Mouse (Mus musculus): ENCODE results near the gene Utrn. TPM values are rescaled to one million over a fixed set of nuclear protein-coding genes. Genes with fewer than 3 reads are reported as not detected.
A peak's percentile ranks its signal among the peaks of the same experiment; 100 is the strongest.

The Utrn gene
- total RNA-seq, 2 experiments from 2014 or later: 17.2 to 28.2 TPM

DNA sequence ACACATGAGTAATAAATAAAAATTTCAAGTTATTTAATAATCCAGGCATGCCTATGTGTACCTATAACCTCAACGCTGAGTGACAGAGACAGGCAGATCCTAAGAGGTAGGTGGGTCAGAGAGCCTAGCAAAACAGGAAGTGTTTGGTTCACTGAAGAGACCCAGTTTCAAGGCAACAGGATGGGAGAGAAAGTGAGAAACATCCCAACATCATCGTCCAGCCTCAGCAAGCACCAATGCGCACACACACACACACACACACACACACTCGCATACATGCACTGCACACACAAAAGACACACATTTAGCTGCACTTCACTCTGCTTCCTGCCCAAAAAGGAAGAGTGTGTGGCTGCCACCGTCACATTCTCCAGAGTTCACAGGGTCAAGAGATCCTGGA, 27.7 kb downstream of the Utrn start:
- peak; percentile 47 for ATAC-seq (replicated peaks; ENCODE audit: poor library complexity)

GRCm38 (mm10) chr10:12837636-12838035, 31.5 kb downstream of the Utrn start:
- ATAC-seq (replicated peaks; ENCODE audit: poor library complexity): no peak

- peak; percentile 85 for ATAC-seq (replicated peaks; ENCODE audit: poor library complexity)
Observed at GRCm38 (mm10) chr10:12836048-12836816, 32.9 kb downstream of the Utrn start.

DNA sequence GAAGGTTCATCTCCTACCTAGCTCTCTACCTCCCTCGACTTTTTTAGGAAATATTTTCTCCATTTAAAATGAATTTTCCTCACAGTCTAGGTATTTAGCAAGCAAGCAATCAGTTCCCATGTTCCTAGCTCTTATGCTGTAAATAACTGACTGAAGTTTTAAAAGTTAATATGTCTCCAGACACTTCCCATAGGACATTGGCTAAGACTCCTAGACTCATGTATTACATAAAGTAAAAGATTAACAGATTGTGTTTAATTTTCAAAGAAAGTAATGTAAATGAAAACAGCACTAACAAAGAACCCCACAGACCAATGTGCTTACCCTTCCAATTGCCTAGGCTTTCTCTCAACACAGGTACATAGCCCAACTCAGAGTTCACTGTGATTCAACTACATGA, 35.0 kb downstream of the Utrn start:
- no peak for ATAC-seq (replicated peaks; ENCODE audit: poor library complexity)

DNA sequence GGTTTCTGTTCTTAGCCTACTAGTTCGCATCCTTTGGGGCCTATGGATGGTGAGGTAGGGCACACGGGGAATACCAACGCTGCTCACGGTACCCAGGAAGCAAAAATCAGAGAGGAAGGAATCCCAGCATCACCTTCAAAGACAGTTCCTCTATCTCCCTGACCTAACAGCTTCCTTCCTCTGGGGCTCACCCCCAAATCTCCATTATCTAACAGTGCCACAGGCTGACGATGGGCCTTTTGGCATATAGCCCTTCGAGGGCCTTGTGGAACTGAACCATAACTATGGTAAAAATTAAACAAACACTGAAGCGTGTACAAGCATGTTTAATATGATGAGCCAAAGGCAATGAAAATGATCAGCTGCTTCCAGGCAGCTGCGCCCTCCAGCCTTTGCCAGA, 37.0 kb downstream of the Utrn start:
- peak; percentile 53 for ATAC-seq (replicated peaks; ENCODE audit: poor library complexity)

DNA sequence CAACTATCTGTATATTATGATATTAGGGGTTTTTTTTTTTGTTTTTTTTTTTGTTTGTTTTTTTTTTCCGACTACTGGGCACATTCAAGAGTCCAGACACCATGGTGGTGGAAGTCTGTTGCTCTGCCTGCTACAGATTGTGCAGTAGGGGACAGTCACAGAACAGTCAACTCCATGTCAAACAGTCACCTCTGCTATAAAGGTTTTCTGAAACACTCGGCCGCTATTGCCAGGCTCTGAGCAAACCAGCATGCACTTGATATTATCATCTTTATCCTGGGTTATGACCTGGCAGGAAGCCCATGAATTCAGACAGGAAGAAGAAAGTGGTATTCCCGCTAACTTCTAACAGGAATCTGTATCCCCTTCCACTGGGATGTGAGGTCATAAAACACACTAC, 41.4 kb downstream of the Utrn start:
- no peak for ATAC-seq (replicated peaks; ENCODE audit: poor library complexity)

- ATAC-seq (replicated peaks; ENCODE audit: poor library complexity): no peak
Observed at GRCm38 (mm10) chr10:12827306-12827705, 41.9 kb downstream of the Utrn start.

DNA sequence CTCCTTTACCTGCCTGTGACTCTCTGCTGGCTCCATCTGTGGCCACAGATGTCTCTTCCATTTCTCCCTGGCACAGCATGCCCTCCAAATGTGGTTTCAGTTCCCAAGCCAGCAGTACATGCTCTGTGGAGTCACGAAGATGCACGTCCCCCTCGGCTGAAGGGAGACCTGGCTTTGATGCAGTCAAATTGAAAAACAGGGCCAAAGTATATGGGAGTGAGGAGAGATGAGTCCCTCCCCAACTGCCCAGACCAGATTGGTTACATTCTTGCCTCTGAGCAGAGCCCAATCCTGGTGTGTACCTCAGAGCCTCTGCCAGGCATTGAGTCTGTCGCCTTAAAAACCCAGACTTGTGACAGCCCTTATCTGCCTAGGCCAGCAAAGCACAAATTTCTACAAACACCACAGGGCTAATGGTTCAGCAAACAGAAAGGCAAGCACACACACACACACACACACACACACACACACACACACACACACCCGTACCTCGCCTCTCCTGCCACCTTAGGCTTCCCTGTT, 42.3 kb downstream of the Utrn start:
- peak; percentile 82 for ATAC-seq (replicated peaks; ENCODE audit: poor library complexity)

DNA sequence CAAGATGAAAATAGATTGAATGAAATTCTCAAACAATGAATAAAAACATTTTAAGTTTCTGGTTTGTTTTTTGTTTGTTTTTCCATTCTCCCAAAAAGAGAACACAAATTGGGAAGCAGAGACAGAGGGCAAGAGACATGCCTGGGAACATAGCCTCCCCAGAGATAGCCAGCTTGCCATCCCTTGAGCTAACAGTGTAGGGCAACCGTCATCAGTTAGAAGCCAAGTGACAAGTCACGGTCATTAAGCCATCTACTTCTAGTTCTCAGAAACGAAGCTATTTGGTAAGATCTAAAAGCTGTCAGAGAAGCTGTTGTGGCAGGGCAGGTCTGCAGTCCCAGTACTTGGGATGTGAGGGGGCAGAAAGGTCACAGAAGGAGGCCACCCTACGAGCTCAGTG, 44.8 kb downstream of the Utrn start:
- ATAC-seq (replicated peaks; ENCODE audit: poor library complexity): no peak

DNA sequence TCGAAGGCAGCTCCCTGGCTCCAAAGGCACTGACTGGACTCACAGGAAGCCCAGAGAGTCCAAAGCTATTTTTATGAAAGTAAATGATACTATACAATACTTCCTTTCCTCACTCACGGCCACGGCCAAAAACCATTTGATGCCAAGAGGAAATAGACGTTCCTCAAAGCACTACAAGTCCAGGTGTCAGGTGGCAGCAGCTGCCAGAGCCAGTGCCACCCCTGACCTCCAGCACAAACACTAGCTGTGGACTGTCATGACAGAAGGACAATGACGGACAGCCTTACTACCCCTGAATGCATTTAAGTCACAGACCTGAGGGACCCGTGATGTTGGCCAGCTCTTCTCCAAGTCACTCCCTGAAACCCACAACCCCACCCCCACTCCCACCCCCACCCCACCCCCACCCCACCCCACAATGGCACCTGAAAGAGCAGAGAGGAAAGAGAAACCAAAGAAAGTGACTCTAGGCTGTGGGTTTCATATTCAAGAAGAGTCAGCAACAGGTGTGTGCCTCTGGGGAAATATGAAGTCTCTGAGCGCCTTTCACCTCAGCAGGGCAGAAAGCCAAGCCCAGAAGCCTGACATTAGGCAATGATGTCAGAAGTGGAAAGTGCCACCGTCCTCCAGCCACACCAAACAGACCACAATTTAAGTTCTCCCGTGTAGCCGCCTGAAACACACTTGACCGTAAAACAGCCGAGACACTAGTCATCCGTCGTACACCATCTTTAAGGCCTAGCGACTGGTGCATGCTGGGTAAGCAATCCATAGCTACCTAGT, 45.5 kb downstream of the Utrn start:
- peak; percentile 21 for ATAC-seq (replicated peaks; ENCODE audit: poor library complexity)

GRCm38 (mm10) chr10:12820978-12821735, 48.0 kb downstream of the Utrn start:
- ATAC-seq (replicated peaks; ENCODE audit: poor library complexity): no peak

DNA sequence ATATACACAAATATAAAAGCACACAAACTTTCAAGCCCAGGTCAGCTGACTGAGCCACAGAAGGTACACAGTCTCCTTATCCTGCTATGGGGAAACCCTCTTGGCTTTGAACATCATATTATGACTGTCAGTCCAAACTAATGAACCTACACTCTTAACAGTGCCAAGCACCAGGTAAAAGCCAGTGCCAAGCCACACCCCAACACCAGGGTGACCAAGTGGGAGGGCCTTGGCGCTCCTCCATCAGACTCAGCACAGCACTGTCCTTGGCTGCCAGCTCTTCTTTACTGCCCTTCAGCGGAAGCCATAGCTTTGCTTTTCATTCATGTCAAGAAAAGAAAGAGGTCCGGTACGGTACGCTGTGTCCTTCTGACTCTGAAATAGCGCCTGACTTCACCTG, 51.8 kb downstream of the Utrn start:
- peak; percentile 47 for ATAC-seq (replicated peaks; ENCODE audit: poor library complexity)

DNA sequence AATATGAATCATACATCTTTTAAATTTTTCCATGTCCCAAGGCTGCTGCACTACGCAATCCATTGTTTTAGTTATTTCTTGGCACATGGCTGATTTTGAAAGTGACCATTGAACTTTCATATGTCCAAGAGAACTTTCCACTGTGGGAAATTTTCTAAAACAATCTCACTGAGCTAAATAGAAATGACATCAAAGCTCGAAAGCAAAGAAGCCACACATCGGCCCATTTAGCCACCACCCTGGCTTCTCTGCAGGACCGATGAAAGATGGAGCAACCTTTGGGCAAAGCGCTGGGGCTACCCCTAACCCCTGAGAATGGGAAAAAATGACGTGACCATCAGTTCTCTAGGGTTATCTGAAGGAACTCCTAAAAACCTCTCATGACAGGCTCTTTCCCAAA, 52.6 kb downstream of the Utrn start:
- no peak for ATAC-seq (replicated peaks; ENCODE audit: poor library complexity)

DNA sequence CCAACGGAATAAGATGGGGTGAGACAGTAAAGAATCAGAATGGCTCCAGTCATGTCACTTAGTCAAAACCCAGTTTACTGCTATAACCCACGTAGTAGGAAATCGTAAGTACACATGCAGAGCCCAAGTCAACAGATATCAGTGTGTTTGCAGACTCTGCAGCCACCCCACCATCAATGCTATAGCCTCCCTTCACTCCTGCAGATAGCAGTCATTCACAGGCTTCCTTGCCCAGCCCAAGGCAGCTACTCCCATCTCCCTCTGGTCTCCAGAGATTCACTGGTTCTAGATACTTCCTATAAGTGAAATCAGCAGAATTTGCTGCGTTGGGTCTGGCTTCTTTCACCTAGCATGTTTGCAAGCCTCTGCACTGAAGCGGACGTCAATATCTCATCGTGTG, 54.8 kb downstream of the Utrn start:
- peak; percentile 51 for ATAC-seq (replicated peaks; ENCODE audit: poor library complexity)

GRCm38 (mm10) chr10:12813881-12814280, 55.3 kb downstream of the Utrn start:
- no peak for ATAC-seq (replicated peaks; ENCODE audit: poor library complexity)

DNA sequence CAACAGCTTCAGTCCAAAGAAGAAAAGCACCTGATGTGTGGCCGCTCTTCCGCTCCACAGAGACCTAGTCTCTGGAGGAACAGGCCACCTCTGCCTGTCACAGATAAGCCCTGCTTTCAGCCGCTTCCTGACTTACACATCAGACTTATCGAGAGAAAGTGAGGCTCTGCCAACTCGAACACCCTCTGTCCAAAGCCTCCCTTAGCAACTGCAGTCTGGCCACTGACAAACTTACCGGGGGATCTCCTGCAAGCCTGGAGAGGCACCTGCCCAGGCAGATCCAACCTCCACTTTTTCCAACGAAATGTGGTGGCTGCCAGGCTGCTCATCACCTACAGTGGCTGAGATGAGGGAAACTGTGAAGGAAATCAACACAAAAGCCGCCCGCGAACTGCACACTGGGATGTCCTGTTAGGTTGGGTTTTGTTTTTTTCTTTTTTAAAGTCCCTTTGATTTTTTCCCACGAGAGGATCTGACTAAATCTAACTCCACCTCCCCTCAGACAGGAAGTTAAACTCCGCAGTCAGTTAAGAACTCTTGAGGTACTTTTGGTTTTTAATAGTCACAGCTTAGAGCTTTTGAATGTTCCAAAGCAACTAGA, 55.9 kb downstream of the Utrn start:
- ATAC-seq (replicated peaks; ENCODE audit: poor library complexity): peak; percentile 67

DNA sequence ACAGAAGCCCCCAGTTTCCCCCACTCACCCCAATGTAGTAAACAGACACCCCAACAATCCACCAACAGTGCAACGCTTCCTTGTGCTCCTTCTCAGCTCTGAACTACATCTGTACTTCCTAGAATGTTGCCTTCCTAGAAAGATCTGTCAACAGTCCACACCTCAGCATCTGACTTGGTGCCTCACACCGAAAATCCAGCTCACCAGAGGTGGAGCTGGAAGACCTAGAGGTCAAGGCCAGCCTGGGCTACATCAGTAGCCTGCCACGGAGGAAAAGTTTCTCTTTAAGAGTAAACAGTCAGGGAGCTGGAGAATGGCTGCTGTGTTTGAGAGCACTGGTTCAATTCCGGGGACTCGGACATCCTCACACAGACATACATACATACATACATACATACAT, 56.5 kb downstream of the Utrn start:
- no peak for ATAC-seq (replicated peaks; ENCODE audit: poor library complexity)

DNA sequence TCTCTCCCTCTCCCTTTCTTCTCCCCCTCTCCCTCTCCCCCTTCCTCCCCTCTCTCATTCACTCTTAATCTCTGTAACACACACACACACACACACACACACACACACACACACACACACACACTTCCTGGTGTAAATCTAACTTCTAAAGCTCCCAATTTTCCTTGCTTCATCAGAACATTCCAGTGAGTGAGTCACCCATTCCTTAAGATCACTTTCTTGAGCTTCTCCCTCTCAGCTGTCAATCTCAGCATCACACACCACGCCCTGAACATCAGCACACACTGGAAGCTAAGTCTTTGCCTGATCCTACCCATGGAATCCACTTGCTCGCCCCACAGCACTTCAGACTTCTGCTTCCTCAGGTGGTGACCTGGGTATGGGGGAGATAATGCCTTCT, 58.3 kb downstream of the Utrn start:
- ATAC-seq (replicated peaks; ENCODE audit: poor library complexity): no peak

DNA sequence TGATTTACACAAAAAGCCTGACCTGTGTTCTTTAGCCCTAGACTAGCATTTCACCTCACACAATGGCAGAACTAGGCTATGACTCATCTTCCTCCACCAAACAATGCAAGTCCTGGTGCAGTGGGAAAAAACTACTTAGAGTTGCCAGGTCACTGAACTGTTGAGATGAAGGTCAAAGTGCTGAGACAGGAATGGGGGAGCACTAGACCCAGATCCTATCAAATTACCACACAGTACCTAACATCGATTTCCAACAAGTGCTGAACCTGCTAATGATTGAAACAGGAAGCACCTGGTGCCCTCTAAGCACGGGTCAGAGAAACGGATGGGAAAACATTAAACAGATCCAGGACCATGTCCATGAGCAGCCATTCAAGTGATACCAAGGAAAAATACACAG, 59.5 kb downstream of the Utrn start:
- no peak for ATAC-seq (replicated peaks; ENCODE audit: poor library complexity)

DNA sequence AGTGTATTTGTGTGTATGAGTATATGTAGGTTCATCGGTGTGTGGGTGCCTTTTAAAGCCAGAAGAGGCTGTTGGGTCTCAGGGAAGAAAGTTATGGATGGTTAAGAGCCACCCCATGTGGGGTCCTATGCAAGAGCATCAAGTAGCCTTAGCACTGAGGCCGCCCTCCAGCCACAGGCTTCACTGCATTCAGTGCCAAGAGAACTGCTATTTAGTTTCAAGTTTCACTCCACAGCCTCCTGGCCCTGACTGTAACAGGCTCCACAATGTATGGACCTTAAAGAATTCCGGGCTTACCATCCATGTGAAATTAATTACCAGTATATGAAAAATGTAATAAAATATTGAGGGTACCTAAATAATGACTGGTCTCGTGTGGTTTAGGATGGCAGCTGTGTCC, 60.7 kb downstream of the Utrn start:
- no peak for ATAC-seq (replicated peaks; ENCODE audit: poor library complexity)

DNA sequence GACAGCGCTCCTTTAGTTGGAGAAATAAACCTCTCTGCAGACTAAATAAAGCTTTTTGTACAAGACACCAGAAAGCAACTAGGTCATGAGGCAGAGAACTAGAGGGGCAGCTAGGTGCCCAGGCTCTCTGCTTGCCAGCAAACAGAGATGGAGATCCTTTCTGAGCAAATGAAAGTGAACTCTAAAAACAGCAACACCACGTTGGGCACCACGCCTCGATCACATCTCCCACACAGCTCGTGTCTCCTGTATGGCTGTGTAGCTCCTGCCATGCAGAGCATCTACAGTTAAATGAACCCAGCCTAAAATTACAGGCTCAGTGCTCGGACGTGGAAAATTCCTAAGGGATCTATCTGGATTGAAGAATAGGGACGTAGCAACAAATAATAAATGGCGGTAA, 61.5 kb downstream of the Utrn start:
- ATAC-seq (replicated peaks; ENCODE audit: poor library complexity): no peak

All from megakaryocyte progenitor cell, adult 5-6 weeks (primary cell).